Mouse (Mus musculus) urinary bladder, adult 2 months (tissue): ENCODE measurements around the gene Fanca. TPM values are rescaled to one million over a fixed set of nuclear protein-coding genes. Genes with fewer than 3 reads are reported as not detected.
A peak's percentile ranks its signal among the peaks of the same experiment; 100 is the strongest.
"Not testable (repeated sequence)": the region's sequence is repeated elsewhere in the genome, so short reads cannot be mapped to it uniquely, and the experiment has no call there.

ENCODE experiments used
- DNase-seq: peaks from one replicate; pipeline ENCODE4 v3.0.0; 2022; ENCODE audit warnings: low spot score
- polyA plus RNA-seq: library from polyadenylated mRNA; depleted of rRNA; stranded (reverse); fragments of >200 nt; gene quantifications from 2 replicates; pipeline ENCODE4 v1.2.3, GENCODE M21; 2012

Gene Fanca
- polyA plus RNA-seq, 1 experiment: 15.8 TPM

- no peak for DNase-seq
Observed at GRCm38 (mm10) chr8:123271147-123271546, 47.2 kb downstream of the Fanca start.

GRCm38 (mm10) chr8:123267926-123268656 is 50.3 kb downstream of the Fanca start:
- DNase-seq: no peak

GRCm38 (mm10) chr8:123257593-123257992 is 60.8 kb downstream of the Fanca start:
- DNase-seq: not testable (repeated sequence)

- no peak for DNase-seq
Observed at GRCm38 (mm10) chr8:123257114-123257513, 61.3 kb downstream of the Fanca start.

- DNase-seq: no peak
Observed at GRCm38 (mm10) chr8:123255170-123255569, 63.2 kb downstream of the Fanca start.

GRCm38 (mm10) chr8:123254099-123254885 is 64.1 kb downstream of the Fanca start, which contains the start of the genes Zfp276 and Vps9d1:
Gene Zfp276, plus strand, starts transcription at chr8:123254195.
Gene Vps9d1, minus strand, starts transcription at chr8:123254348.
- peak; percentile 83 for DNase-seq

- no peak for DNase-seq
Observed at GRCm38 (mm10) chr8:123253451-123254098, 64.8 kb downstream of the Fanca start.

- no peak for DNase-seq
Observed at GRCm38 (mm10) chr8:123252925-123253324, 65.5 kb downstream of the Fanca start.

GRCm38 (mm10) chr8:123250940-123251339 is 67.4 kb downstream of the Fanca start:
- DNase-seq: no peak

- no peak for DNase-seq
Observed at GRCm38 (mm10) chr8:123248596-123248995, 69.8 kb downstream of the Fanca start.

- no peak for DNase-seq
Observed at GRCm38 (mm10) chr8:123247748-123248147, 70.6 kb downstream of the Fanca start.

- no peak for DNase-seq
Observed at GRCm38 (mm10) chr8:123245543-123245942, 72.8 kb downstream of the Fanca start.

GRCm38 (mm10) chr8:123244382-123244781 is 74.0 kb downstream of the Fanca start:
- DNase-seq: no peak

- DNase-seq: no peak
Observed at GRCm38 (mm10) chr8:123243053-123243452, 75.3 kb downstream of the Fanca start.

GRCm38 (mm10) chr8:123242107-123242923 is 76.1 kb downstream of the Fanca start:
- no peak for DNase-seq

GRCm38 (mm10) chr8:123239398-123239797 is 79.0 kb downstream of the Fanca start:
- DNase-seq: no peak

GRCm38 (mm10) chr8:123235520-123236497 is 82.6 kb downstream of the Fanca start, which contains the start of gene Spata2l:
Gene Spata2l, minus strand, starts transcription at chr8:123236233.
- peak; percentile 67 for DNase-seq

GRCm38 (mm10) chr8:123234918-123235519 is 83.4 kb downstream of the Fanca start:
- no peak for DNase-seq

GRCm38 (mm10) chr8:123233760-123234159 is 84.6 kb downstream of the Fanca start:
- no peak for DNase-seq

GRCm38 (mm10) chr8:123233300-123233699 is 85.1 kb downstream of the Fanca start:
- no peak for DNase-seq
